Mouse (Mus musculus): ENCODE data around the gene Gpr83. TPM values are rescaled to one million over a fixed set of nuclear protein-coding genes. Genes with fewer than 3 reads are reported as not detected.
A peak's percentile ranks its signal among the peaks of the same experiment; 100 is the strongest.

Gpr83 gene
- polyA plus RNA-seq, 1 experiment, result not detected

GRCm38 (mm10) chr9:14901757-14902156 is 41.7 kb downstream of the Gpr83 start:
- H3K4me3 ChIP-seq (replicated peaks), result no peak overlapping the region
- no peak for TF ChIP-seq GATA1 (IDR thresholded peaks at IDR 0.05; ENCODE audit: borderline replicate concordance, low read length)
- no peak for TF ChIP-seq FLI1 (IDR thresholded peaks at IDR 0.05; ENCODE audit: low read length)

DNA sequence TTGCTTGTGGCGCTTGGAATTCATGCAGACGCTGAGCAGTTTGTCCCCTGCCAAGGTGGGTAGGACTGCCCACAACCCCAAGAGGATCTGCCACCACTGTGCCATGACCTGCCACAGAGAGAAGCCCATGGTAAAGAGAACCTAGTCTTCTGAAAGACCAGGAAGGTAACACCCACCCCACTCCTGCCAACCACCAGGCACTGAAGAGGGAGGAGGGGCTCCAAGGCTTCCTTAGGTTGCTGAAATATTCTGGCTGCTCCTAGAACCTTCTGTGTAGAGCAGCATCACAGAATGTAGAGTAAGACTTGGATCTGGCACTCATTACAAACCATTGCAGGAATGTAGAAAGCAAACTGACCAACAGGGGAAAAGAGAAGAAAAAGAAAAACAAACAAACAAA is 42.4 kb downstream of the Gpr83 start:
- no peak overlapping the region for H3K4me3 ChIP-seq (replicated peaks)

More at GRCm38 (mm10) chr9:14901757-14902156, 41.7 kb downstream of the Gpr83 start:
- Histone ChIP-seq H3K4me1 (peaks cover 42% of the 10 kb centered on the region), H3K27me3 (replicated peaks) (peaks cover 46% of the 10 kb centered on the region), H3K9me3 (no peaks in the 10 kb centered on the region), H3K36me3 (replicated peaks; ENCODE audit: low read length) (no peaks in the 10 kb centered on the region)

GRCm38 (mm10) chr9:14903006-14903405 is 43.0 kb downstream of the Gpr83 start:
- Histone ChIP-seq H3K4me3 (replicated peaks) (no peak overlapping the region), H3K27me3 (replicated peaks) (peaks cover 44% of the 10 kb centered on the region), H3K9me3 (no peaks in the 10 kb centered on the region), H3K4me1 (peaks cover 42% of the 10 kb centered on the region), H3K36me3 (replicated peaks; ENCODE audit: low read length) (no peaks in the 10 kb centered on the region)
- TF ChIP-seq FLI1 (IDR thresholded peaks at IDR 0.05; ENCODE audit: low read length), result no peak
- no peak for TF ChIP-seq GATA1 (IDR thresholded peaks at IDR 0.05; ENCODE audit: borderline replicate concordance, low read length)

More for the DNA sequence above, 42.4 kb downstream of the Gpr83 start:
- Histone ChIP-seq H3K27me3 (replicated peaks) (peaks cover 47% of the 10 kb centered on the region), H3K36me3 (replicated peaks; ENCODE audit: low read length) (no peaks in the 10 kb centered on the region), H3K4me1 (peaks cover 42% of the 10 kb centered on the region), H3K9me3 (no peaks in the 10 kb centered on the region)
- TF ChIP-seq FLI1 (IDR thresholded peaks at IDR 0.05; ENCODE audit: low read length) (no peak), GATA1 (IDR thresholded peaks at IDR 0.05; ENCODE audit: borderline replicate concordance, low read length) (no peak)

GRCm38 (mm10) chr9:14903581-14904378 is 43.8 kb downstream of the Gpr83 start, which contains the start of gene Izumo1r:
Izumo1r (minus strand) TSS chr9:14903949.
- Histone ChIP-seq H3K4me1 (peaks cover 42% of the 10 kb centered on the region), H3K9me3 (no peaks in the 10 kb centered on the region), H3K4me3 (replicated peaks) (peak within 1 kb of the TSS; percentile 65), H3K36me3 (replicated peaks; ENCODE audit: low read length) (no peaks in the 10 kb centered on the region), H3K27me3 (replicated peaks) (peaks cover 46% of the 10 kb centered on the region)
- no peak for TF ChIP-seq FLI1 (IDR thresholded peaks at IDR 0.05; ENCODE audit: low read length)
- no peak for TF ChIP-seq GATA1 (IDR thresholded peaks at IDR 0.05; ENCODE audit: borderline replicate concordance, low read length)

- TF ChIP-seq GATA1 (IDR thresholded peaks at IDR 0.05; ENCODE audit: borderline replicate concordance, low read length) (no peak), FLI1 (IDR thresholded peaks at IDR 0.05; ENCODE audit: low read length) (no peak)
- H3K9me3 ChIP-seq, result no peaks in the 10 kb centered on the region
- H3K4me1 ChIP-seq, result peaks cover 42% of the 10 kb centered on the region
- H3K27me3 ChIP-seq (replicated peaks), result peaks cover 39% of the 10 kb centered on the region
- H3K36me3 ChIP-seq (replicated peaks; ENCODE audit: low read length), result no peaks in the 10 kb centered on the region
- H3K4me3 ChIP-seq (replicated peaks), result peak overlapping the region; percentile 38
Observed at GRCm38 (mm10) chr9:14904741-14905475, 44.9 kb downstream of the Gpr83 start.

- peaks cover 39% of the 10 kb centered on the region for H3K27me3 ChIP-seq (replicated peaks)
- no peaks in the 10 kb centered on the region for H3K36me3 ChIP-seq (replicated peaks; ENCODE audit: low read length)
- no peak overlapping the region for H3K4me3 ChIP-seq (replicated peaks)
- H3K4me1 ChIP-seq, result peaks cover 42% of the 10 kb centered on the region
- TF ChIP-seq GATA1 (IDR thresholded peaks at IDR 0.05; ENCODE audit: borderline replicate concordance, low read length) (no peak), FLI1 (IDR thresholded peaks at IDR 0.05; ENCODE audit: low read length) (no peak)
- no peaks in the 10 kb centered on the region for H3K9me3 ChIP-seq
Observed at GRCm38 (mm10) chr9:14905956-14906355, 45.9 kb downstream of the Gpr83 start.

GRCm38 (mm10) chr9:14907816-14908415 is 47.9 kb downstream of the Gpr83 start:
- Histone ChIP-seq H3K9me3 (no peaks in the 10 kb centered on the region), H3K4me1 (peaks cover 27% of the 10 kb centered on the region), H3K4me3 (replicated peaks) (no peak overlapping the region), H3K36me3 (replicated peaks; ENCODE audit: low read length) (no peaks in the 10 kb centered on the region), H3K27me3 (replicated peaks) (peaks cover 32% of the 10 kb centered on the region)
- no peak for TF ChIP-seq FLI1 (IDR thresholded peaks at IDR 0.05; ENCODE audit: low read length)
- TF ChIP-seq GATA1 (IDR thresholded peaks at IDR 0.05; ENCODE audit: borderline replicate concordance, low read length), result no peak

- Histone ChIP-seq H3K27me3 (replicated peaks) (peaks cover 21% of the 10 kb centered on the region), H3K9me3 (peaks cover 3% of the 10 kb centered on the region), H3K36me3 (replicated peaks; ENCODE audit: low read length) (no peaks in the 10 kb centered on the region), H3K4me3 (replicated peaks) (no peak overlapping the region), H3K4me1 (peaks cover 8% of the 10 kb centered on the region)
- no peak for TF ChIP-seq GATA1 (IDR thresholded peaks at IDR 0.05; ENCODE audit: borderline replicate concordance, low read length)
- no peak for TF ChIP-seq FLI1 (IDR thresholded peaks at IDR 0.05; ENCODE audit: low read length)
Observed at GRCm38 (mm10) chr9:14909981-14910380, 50.0 kb downstream of the Gpr83 start.

DNA sequence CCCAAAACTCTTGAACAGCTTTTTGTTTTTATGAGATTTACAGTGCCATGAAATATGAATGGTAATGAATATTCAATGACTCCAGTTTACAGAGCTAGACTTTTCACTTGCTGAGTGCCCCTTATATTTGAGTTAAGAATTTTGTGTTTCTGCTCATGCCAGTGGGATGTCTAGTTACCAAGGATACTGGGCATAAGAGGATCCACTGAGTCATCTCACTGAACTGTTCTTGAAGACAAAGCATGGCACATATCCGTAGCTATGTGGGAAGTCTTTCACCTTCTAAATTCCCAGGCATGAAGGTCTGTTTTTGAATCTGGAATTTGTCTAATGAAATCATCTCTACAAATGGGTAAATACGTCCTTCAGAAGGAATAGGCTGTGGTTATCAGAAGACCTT is 52.0 kb downstream of the Gpr83 start:
- TF ChIP-seq GATA1 (IDR thresholded peaks at IDR 0.05; ENCODE audit: borderline replicate concordance, low read length) (no peak), FLI1 (IDR thresholded peaks at IDR 0.05; ENCODE audit: low read length) (no peak)
- H3K4me1 ChIP-seq, result no peaks in the 10 kb centered on the region
- no peak overlapping the region for H3K4me3 ChIP-seq (replicated peaks)
- no peaks in the 10 kb centered on the region for H3K36me3 ChIP-seq (replicated peaks; ENCODE audit: low read length)
- peaks cover 13% of the 10 kb centered on the region for H3K27me3 ChIP-seq (replicated peaks)
- peaks cover 3% of the 10 kb centered on the region for H3K9me3 ChIP-seq
